Mouse (Mus musculus): ENCODE measurements around the gene Lsm11. TPM values are rescaled to one million over a fixed set of nuclear protein-coding genes. Genes with fewer than 3 reads are reported as not detected.
A peak's percentile ranks its signal among the peaks of the same experiment; 100 is the strongest.

The Lsm11 gene
- polyA plus RNA-seq (2014; fragmentation: Nextera tagmentation; extraction: Ambion mirVana), result 6.0 and 8.8 TPM in 2 replicates

DNA sequence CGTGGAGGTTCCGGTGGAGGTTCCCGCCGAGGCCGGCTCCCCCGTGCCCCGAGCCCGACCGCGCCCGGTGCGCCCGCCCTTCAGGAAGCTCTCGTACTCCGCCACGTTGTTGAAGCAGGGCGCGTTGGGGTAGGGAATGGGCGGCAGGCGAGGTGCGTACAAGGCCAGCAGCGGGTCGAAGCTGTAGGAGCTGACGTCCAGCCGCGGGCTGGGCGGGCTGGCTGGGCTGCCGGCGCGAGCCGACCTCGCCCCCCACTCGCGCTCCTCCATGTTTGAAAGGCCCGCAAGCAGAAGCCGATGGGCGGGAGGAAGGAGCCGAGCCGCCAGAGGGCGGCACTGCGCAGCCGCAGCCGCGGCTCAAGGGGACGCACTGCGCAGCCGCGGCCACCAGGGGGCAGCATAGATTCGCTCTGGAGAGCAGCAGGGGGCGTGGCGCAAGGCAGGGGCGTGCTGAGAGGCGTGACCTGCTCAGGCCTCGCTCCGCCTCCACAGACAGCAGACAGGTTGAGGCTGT lies at the start of gene Lsm11:
Gene Lsm11 (minus strand): TSS at position 293 of the 514 bp plus-strand sequence.
- peak; percentile 91 for ATAC-seq (ENCODE audit: low FRiP score, low TSS enrichment)
- under 1% methylated on average over 54 of the region's 55 CpGs for WGBS

DNA sequence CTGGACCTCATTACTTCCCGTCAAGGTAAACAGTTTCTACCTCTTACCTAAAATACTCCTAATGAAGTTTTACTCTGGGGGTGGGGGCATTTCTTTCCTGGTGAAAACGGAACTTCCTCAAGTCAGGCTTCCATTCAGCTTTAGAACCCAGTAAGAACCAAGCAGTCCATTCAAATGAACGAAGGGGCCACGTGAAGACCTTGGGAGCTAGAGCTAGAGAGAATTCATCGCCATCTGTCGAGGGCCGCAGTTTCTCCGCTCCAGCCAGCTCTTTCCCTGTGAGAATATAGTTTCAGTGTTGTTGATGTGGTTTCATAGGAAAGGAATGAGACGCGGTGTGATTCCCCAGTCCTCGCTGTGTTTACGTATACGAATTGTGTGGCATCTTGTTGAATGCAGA lies 47.4 kb upstream of the Lsm11 start:
- no peaks in the 10 kb centered on the region for H3K36me3 ChIP-seq (ENCODE audit: control insufficient read depth, insufficient read depth, low read length)
- H3K4me2 ChIP-seq (replicated peaks; ENCODE audit: low read depth, low read length), result peak overlapping the region; percentile 52
- no peaks in the 10 kb centered on the region for H3K9me3 ChIP-seq (ENCODE audit: control insufficient read depth, low read length)
- no peak overlapping the region; the same call in 1 of the 2 replicates for H3K9ac ChIP-seq (ENCODE audit: low read depth, low read length)
- 56% methylated on average over 13 of the region's 13 CpGs for WGBS
- no peak overlapping the region for H3K27ac ChIP-seq (ENCODE audit: low read depth, low read length)
- ATAC-seq (ENCODE audit: low FRiP score, low TSS enrichment), result no peak
- no peaks in the 10 kb centered on the region for H3K4me1 ChIP-seq (ENCODE audit: control insufficient read depth, insufficient read depth, low read length)
- no peaks in the 10 kb centered on the region for H3K27me3 ChIP-seq (ENCODE audit: control insufficient read depth, insufficient read depth, low read length)
- H3K4me3 ChIP-seq (ENCODE audit: low read length), result peak overlapping the region; percentile 32

More for the DNA sequence above, at the start of gene Lsm11:
- H3K27ac ChIP-seq (ENCODE audit: low read depth, low read length), result 0 out of 2 replicates have a peak within 1 kb of the TSS, but pooled peaks have one; percentile 6
- H3K36me3 ChIP-seq (ENCODE audit: control insufficient read depth, insufficient read depth, low read length), result peaks cover 16% of the 10 kb centered on the region; the same call in 1 of the 2 replicates
- peak within 1 kb of the TSS; percentile 86 for H3K4me3 ChIP-seq (ENCODE audit: low read length)
- no peaks in the 10 kb centered on the region for H3K9me3 ChIP-seq (ENCODE audit: control insufficient read depth, low read length)
- peak within 1 kb of the TSS; percentile 86 for H3K9ac ChIP-seq (ENCODE audit: low read depth, low read length)
- no peaks in the 10 kb centered on the region for H3K27me3 ChIP-seq (ENCODE audit: control insufficient read depth, insufficient read depth, low read length)
- peaks cover 12% of the 10 kb centered on the region for H3K4me1 ChIP-seq (ENCODE audit: control insufficient read depth, insufficient read depth, low read length)
- H3K4me2 ChIP-seq (replicated peaks; ENCODE audit: low read depth, low read length), result peak within 1 kb of the TSS; percentile 89

DNA sequence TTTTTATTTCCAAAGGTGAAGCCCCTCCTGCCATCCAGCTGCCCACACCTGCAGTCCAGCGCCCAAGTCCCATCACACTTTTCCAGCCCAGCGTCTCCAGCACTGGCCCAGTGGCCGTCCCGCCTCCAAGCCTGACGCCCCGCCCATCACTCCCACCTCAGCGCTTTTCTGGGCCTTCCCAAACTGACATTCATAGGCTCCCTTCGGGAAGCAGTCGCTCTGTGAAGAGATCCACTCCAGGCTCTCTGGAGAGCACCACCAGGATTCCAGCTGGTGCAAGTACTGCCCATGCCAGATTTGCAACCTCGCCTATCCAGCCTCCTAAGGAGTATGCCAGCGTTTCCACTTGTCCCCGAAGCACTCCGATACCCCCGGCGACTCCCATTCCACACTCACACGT lies 46.9 kb upstream of the Lsm11 start:
- peak; percentile 87 for ATAC-seq (ENCODE audit: low FRiP score, low TSS enrichment)
- WGBS, result 11% methylated on average over 16 of the region's 16 CpGs

DNA sequence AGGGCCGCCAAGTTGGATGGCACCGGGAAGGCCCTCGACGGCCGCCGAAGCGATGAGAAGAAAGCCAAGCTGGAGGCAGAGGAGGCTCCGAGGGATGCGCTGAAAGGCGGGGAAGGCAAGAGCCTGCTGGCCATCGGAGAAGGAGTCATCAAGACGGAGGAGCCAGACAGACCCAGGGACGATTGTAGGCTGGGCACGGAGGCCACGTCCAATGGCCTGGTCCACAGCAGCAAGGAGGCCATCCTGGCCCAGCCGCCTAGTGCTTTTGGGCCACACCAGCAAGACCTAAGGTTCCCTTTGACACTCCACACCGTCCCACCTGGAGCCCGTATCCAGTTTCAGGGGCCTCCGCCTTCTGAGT lies 36.1 kb upstream of the Lsm11 start:
- H3K27me3 ChIP-seq (ENCODE audit: control insufficient read depth, insufficient read depth, low read length), result no peaks in the 10 kb centered on the region
- H3K9me3 ChIP-seq (ENCODE audit: control insufficient read depth, low read length), result peaks cover 6% of the 10 kb centered on the region; the same call in 1 of the 2 replicates
- H3K4me3 ChIP-seq (ENCODE audit: low read length), result peak overlapping the region; percentile 58
- H3K27ac ChIP-seq (ENCODE audit: low read depth, low read length), result no peak overlapping the region
- peak overlapping the region; percentile 86 for H3K9ac ChIP-seq (ENCODE audit: low read depth, low read length)
- peak; percentile 43; the same call in 1 of the 2 replicates for ATAC-seq (ENCODE audit: low FRiP score, low TSS enrichment)
- H3K36me3 ChIP-seq (ENCODE audit: control insufficient read depth, insufficient read depth, low read length), result no peaks in the 10 kb centered on the region
- 34% methylated on average over 19 of the region's 19 CpGs for WGBS
- H3K4me2 ChIP-seq (replicated peaks; ENCODE audit: low read depth, low read length), result peak overlapping the region; percentile 84
- no peaks in the 10 kb centered on the region for H3K4me1 ChIP-seq (ENCODE audit: control insufficient read depth, insufficient read depth, low read length)

More for the DNA sequence above, 46.9 kb upstream of the Lsm11 start:
- H3K9me3 ChIP-seq (ENCODE audit: control insufficient read depth, low read length), result no peaks in the 10 kb centered on the region
- no peak overlapping the region for H3K27ac ChIP-seq (ENCODE audit: low read depth, low read length)
- H3K4me3 ChIP-seq (ENCODE audit: low read length), result peak overlapping the region; percentile 32
- no peaks in the 10 kb centered on the region for H3K27me3 ChIP-seq (ENCODE audit: control insufficient read depth, insufficient read depth, low read length)
- no peaks in the 10 kb centered on the region for H3K4me1 ChIP-seq (ENCODE audit: control insufficient read depth, insufficient read depth, low read length)
- no peaks in the 10 kb centered on the region for H3K36me3 ChIP-seq (ENCODE audit: control insufficient read depth, insufficient read depth, low read length)
- peak overlapping the region; percentile 42; the same call in 1 of the 2 replicates for H3K9ac ChIP-seq (ENCODE audit: low read depth, low read length)
- H3K4me2 ChIP-seq (replicated peaks; ENCODE audit: low read depth, low read length), result peak overlapping the region; percentile 52

DNA sequence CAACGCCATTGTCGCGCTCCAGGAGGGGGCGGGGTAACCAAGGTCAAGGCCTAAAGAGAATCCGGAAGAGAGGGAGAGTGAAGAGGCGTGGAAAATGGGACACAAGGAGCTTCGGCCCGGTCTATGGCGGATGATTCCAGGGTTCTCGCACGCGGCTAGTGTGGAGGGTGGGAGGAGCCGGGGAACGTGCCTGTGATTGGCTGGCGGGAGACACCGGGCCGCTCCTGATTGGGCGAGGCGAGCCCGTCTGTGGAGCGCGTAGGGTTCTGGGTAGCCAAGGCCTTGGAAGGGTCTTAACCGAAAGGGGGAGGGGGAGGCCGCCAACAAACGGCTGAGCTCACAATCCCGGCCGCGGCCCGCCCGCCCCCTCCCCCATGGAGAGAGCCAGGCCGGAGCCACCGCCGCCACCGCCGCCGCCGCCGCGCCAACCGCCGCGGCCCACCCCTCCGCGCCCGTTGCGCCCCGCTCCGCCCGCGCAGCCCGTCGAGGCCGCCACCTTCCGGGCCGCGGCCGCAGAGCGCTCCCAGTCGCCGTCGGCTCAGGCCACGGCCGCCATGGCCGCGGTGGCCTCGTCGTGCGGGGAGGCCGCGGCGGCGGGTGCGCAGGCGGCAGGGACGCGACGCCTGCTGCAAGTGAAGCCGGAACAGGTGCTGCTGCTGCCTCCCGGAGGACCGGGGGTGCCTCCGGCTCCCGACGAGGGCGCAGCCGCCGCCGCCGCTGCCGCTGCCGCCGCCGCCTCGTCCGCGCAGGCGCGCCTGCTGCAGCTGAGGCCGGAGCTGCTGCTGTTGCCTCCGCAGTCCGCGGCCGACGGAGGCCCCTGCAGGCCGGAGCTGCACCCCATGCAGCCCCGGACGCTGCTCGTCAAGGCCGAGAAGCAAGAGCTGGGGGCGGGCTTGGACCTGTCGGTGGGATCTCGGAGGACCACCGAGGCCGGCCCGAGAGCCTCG lies 35.5 kb upstream of the Lsm11 start, which contains the start of gene Sox30:
Gene Sox30 (plus strand): TSS at position 365 of the 947 bp plus-strand sequence.
- 15% methylated on average over 76 of the region's 115 CpGs for WGBS

DNA sequence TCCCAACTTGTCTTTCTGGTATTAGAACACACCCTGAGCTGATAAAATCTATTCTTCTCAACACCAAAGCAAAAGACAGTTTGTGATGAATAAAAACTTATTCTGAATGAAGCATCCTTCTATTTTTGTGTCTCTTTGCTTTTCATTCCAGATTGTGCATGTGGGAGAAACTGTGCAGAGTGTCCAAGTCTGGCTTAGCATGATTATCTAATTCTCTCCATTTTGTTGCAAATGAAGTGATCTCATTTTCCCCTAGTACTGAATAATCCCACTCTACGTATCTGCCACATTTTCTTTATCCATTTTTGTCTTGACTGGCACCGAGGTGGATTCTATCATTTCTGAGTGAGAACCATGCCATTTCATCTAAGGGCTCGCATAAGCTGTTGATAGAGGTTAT lies 31.3 kb upstream of the Lsm11 start:
- H3K4me1 ChIP-seq (ENCODE audit: control insufficient read depth, insufficient read depth, low read length), result no peaks in the 10 kb centered on the region
- H3K27me3 ChIP-seq (ENCODE audit: control insufficient read depth, insufficient read depth, low read length), result no peaks in the 10 kb centered on the region
- H3K27ac ChIP-seq (ENCODE audit: low read depth, low read length), result no peak overlapping the region
- H3K9me3 ChIP-seq (ENCODE audit: control insufficient read depth, low read length), result peaks cover 6% of the 10 kb centered on the region; the same call in 1 of the 2 replicates
- WGBS, result 75% methylated on average over 3 of the region's 3 CpGs
- no peak overlapping the region for H3K9ac ChIP-seq (ENCODE audit: low read depth, low read length)
- no peak for ATAC-seq (ENCODE audit: low FRiP score, low TSS enrichment)
- H3K4me3 ChIP-seq (ENCODE audit: low read length), result no peak overlapping the region
- no peaks in the 10 kb centered on the region for H3K36me3 ChIP-seq (ENCODE audit: control insufficient read depth, insufficient read depth, low read length)
- H3K4me2 ChIP-seq (replicated peaks; ENCODE audit: low read depth, low read length), result no peak overlapping the region

More for the DNA sequence above, 35.5 kb upstream of the Lsm11 start, which contains the start of gene Sox30:
- Histone ChIP-seq H3K9ac (ENCODE audit: low read depth, low read length) (peak within 1 kb of the TSS; percentile 86), H3K4me2 (replicated peaks; ENCODE audit: low read depth, low read length) (peak within 1 kb of the TSS; percentile 84), H3K4me1 (ENCODE audit: control insufficient read depth, insufficient read depth, low read length) (no peaks in the 10 kb centered on the region), H3K9me3 (ENCODE audit: control insufficient read depth, low read length) (peaks cover 6% of the 10 kb centered on the region; the same call in 1 of the 2 replicates), H3K27ac (ENCODE audit: low read depth, low read length) (no peak within 1 kb of the TSS), H3K4me3 (ENCODE audit: low read length) (peak within 1 kb of the TSS; percentile 58), H3K36me3 (ENCODE audit: control insufficient read depth, insufficient read depth, low read length) (no peaks in the 10 kb centered on the region), H3K27me3 (ENCODE audit: control insufficient read depth, insufficient read depth, low read length) (no peaks in the 10 kb centered on the region)
- peak; percentile 95 for ATAC-seq (ENCODE audit: low FRiP score, low TSS enrichment)

DNA sequence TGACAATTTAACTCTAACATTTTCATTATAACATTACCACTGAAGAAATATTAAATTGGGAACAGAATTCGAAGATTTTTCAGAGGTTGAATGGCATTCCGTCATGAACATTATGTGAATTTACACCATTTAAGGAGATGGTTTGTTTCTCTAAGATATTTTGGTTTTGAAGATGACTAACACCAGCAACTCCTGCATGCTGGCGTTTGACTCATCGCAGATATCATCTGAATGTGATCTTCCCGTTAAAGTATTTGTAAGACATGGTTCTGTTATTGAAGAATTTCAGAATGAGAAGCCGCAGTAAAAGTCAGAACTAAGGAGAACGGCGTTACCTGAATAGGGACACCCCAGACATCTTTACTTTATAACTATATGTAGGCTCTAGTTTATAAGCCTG lies 29.7 kb upstream of the Lsm11 start:
- Histone ChIP-seq H3K4me1 (ENCODE audit: control insufficient read depth, insufficient read depth, low read length) (no peaks in the 10 kb centered on the region), H3K9me3 (ENCODE audit: control insufficient read depth, low read length) (peaks cover under 1% of the 10 kb centered on the region; the same call in 1 of the 2 replicates), H3K4me2 (replicated peaks; ENCODE audit: low read depth, low read length) (no peak overlapping the region), H3K4me3 (ENCODE audit: low read length) (no peak overlapping the region), H3K36me3 (ENCODE audit: control insufficient read depth, insufficient read depth, low read length) (no peaks in the 10 kb centered on the region), H3K27ac (ENCODE audit: low read depth, low read length) (no peak overlapping the region), H3K27me3 (ENCODE audit: control insufficient read depth, insufficient read depth, low read length) (no peaks in the 10 kb centered on the region), H3K9ac (ENCODE audit: low read depth, low read length) (no peak overlapping the region)
- 89% methylated on average over 8 of the region's 8 CpGs for WGBS
- no peak for ATAC-seq (ENCODE audit: low FRiP score, low TSS enrichment)

DNA sequence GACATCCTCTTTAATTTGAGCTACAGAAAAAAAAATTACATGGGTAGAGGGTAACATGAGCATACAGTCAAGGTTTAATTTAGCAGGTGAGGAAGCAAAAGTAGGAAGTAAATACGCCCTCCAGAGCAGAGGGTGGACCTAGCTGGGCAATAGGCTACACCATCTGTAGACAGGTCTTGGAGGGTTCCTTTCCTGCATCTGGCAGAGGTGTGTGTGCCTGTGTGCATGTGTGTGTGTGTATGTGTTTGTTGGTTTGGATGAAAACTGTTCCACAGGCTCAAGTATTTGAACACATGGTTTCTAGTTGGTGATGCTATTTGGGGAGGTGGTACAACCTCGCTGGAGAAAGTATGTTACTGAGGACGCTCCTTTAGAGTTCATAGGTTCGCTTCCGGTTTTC lies 28.9 kb upstream of the Lsm11 start:
- Histone ChIP-seq H3K4me2 (replicated peaks; ENCODE audit: low read depth, low read length) (no peak overlapping the region), H3K27ac (ENCODE audit: low read depth, low read length) (no peak overlapping the region), H3K4me3 (ENCODE audit: low read length) (no peak overlapping the region), H3K9me3 (ENCODE audit: control insufficient read depth, low read length) (no peaks in the 10 kb centered on the region), H3K9ac (ENCODE audit: low read depth, low read length) (no peak overlapping the region), H3K27me3 (ENCODE audit: control insufficient read depth, insufficient read depth, low read length) (no peaks in the 10 kb centered on the region), H3K36me3 (ENCODE audit: control insufficient read depth, insufficient read depth, low read length) (no peaks in the 10 kb centered on the region), H3K4me1 (ENCODE audit: control insufficient read depth, insufficient read depth, low read length) (no peaks in the 10 kb centered on the region)
- WGBS, result 88% methylated on average over 5 of the region's 5 CpGs
- no peak for ATAC-seq (ENCODE audit: low FRiP score, low TSS enrichment)

All from kidney, embryonic 14.5 days (tissue).